Mouse (Mus musculus) midbrain, embryonic 12.5 days (tissue): ENCODE results near the gene Pnma5. TPM values are rescaled to one million over a fixed set of nuclear protein-coding genes. Genes with fewer than 3 reads are reported as not detected.

Experiments
- ATAC-seq: fragments of 200-750 bp; cut with Nextera tagmentation; 2 replicates; pipeline ENCODE4 v1.8.0; 2017; ENCODE audit warnings: low read depth, moderate TSS enrichment, moderate library complexity; ENCODE audit not compliant: low FRiP score
- H3K27ac ChIP-seq: fragments of 300-500 bp; sonication (generic); replicated peaks from 2 replicates; pipeline ENCODE4 v1.5.1; 2016; ENCODE audit warnings: mild to moderate bottlenecking
- H3K27me3 ChIP-seq: fragments of 300-500 bp; sonication (generic); 2 replicates; pipeline ENCODE4 v1.6.1; 2016; ENCODE audit warnings: mild to moderate bottlenecking
- H3K36me3 ChIP-seq: fragments of 300-500 bp; sonication (generic); 2 replicates; pipeline ENCODE4 v1.6.1; 2016
- H3K4me1 ChIP-seq: fragments of 300-500 bp; sonication (generic); 2 replicates; pipeline ENCODE4 v1.6.1; 2016
- H3K4me2 ChIP-seq: fragments of 300-500 bp; sonication (generic); replicated peaks from 2 replicates; pipeline ENCODE4 v1.6.1; 2016; ENCODE audit warnings: mild to moderate bottlenecking, moderate library complexity
- H3K4me3 ChIP-seq: fragments of 300-500 bp; sonication (generic); 2 replicates; pipeline ENCODE4 v1.5.1; 2016; ENCODE audit warnings: mild to moderate bottlenecking
- H3K9ac ChIP-seq: fragments of 300-500 bp; sonication (generic); replicated peaks from 2 replicates; pipeline ENCODE4 v1.6.1; 2016; ENCODE audit warnings: mild to moderate bottlenecking, moderate library complexity
- H3K9me3 ChIP-seq: fragments of 300-500 bp; sonication (generic); 2 replicates; pipeline ENCODE4 v1.6.1; 2016; ENCODE audit warnings: mild to moderate bottlenecking
- WGBS: fragments of 180-500 bp; shearing (Covaris S2); methylation state at CpG from one replicate; pipeline ENCODE4 v1.1.7; 2016; 5-methylcytosine and 5-hydroxymethylcytosine counted together
- polyA plus RNA-seq: library from polyadenylated mRNA; unstranded; fragments of >200 nt; fragmentation: Nextera tagmentation; extraction: Ambion mirVana; gene quantifications from 2 replicates; pipeline ENCODE4 v1.2.1, GENCODE M21; 2016

Pnma5 gene
- polyA plus RNA-seq, 1 experiment from 2014 or later, result 0.14 TPM

GRCm38 (mm10) chrX:73007597-73008479, 29.1 kb downstream of the Pnma5 start:
- Histone ChIP-seq H3K36me3 (no peaks in the 10 kb centered on the region), H3K9ac (peak overlapping the region; percentile 34; the same call in 1 of the 2 replicates), H3K4me1 (no peaks in the 10 kb centered on the region), H3K9me3 (no peaks in the 10 kb centered on the region), H3K4me3 (peak overlapping the region; percentile 35), H3K27me3 (no peaks in the 10 kb centered on the region), H3K4me2 (peak overlapping the region; percentile 48), H3K27ac (peak overlapping the region; percentile 39; the same call in 1 of the 2 replicates)
- ATAC-seq, result peak; percentile 98
- 18% methylated on average over 25 of the region's 27 CpGs for WGBS

GRCm38 (mm10) chrX:73005678-73006077, 31.2 kb downstream of the Pnma5 start:
- Histone ChIP-seq H3K9ac (no peak overlapping the region), H3K4me1 (no peaks in the 10 kb centered on the region), H3K4me2 (no peak overlapping the region), H3K36me3 (no peaks in the 10 kb centered on the region), H3K9me3 (no peaks in the 10 kb centered on the region), H3K4me3 (no peak overlapping the region), H3K27me3 (no peaks in the 10 kb centered on the region), H3K27ac (no peak overlapping the region)
- ATAC-seq, result no peak
- 65% methylated on average over 4 of the region's 4 CpGs for WGBS

GRCm38 (mm10) chrX:73003110-73003509, 33.8 kb downstream of the Pnma5 start:
- no peak for ATAC-seq
- Histone ChIP-seq H3K9me3 (no peaks in the 10 kb centered on the region), H3K27ac (no peak overlapping the region), H3K4me3 (no peak overlapping the region), H3K27me3 (no peaks in the 10 kb centered on the region), H3K4me1 (no peaks in the 10 kb centered on the region), H3K9ac (no peak overlapping the region), H3K36me3 (no peaks in the 10 kb centered on the region), H3K4me2 (no peak overlapping the region)
- WGBS, result 74% methylated on average over 5 of the region's 5 CpGs

GRCm38 (mm10) chrX:72995542-72995941, 41.4 kb downstream of the Pnma5 start:
- Histone ChIP-seq H3K9ac (no peak overlapping the region), H3K4me3 (no peak overlapping the region), H3K4me1 (no peaks in the 10 kb centered on the region), H3K9me3 (no peaks in the 10 kb centered on the region), H3K27me3 (no peaks in the 10 kb centered on the region), H3K27ac (no peak overlapping the region), H3K36me3 (no peaks in the 10 kb centered on the region), H3K4me2 (no peak overlapping the region)
- 81% methylated on average over 3 of the region's 3 CpGs for WGBS
- ATAC-seq, result no peak

- 54% methylated on average over 5 of the region's 5 CpGs for WGBS
- no peak overlapping the region for H3K27ac ChIP-seq
These were observed 44.5 kb downstream of the Pnma5 start for GRCm38 (mm10) chrX:72992291-72992919.

GRCm38 (mm10) chrX:72990581-72990980, 46.3 kb downstream of the Pnma5 start:
- no peaks in the 10 kb centered on the region for H3K4me1 ChIP-seq
- H3K4me2 ChIP-seq, result no peak overlapping the region
- ATAC-seq, result no peak
- H3K9ac ChIP-seq, result no peak overlapping the region
- no peaks in the 10 kb centered on the region for H3K36me3 ChIP-seq
- H3K27ac ChIP-seq, result no peak overlapping the region
- 71% methylated on average over 3 of the region's 3 CpGs for WGBS
- H3K27me3 ChIP-seq, result peaks cover 24% of the 10 kb centered on the region
- no peaks in the 10 kb centered on the region for H3K9me3 ChIP-seq
- H3K4me3 ChIP-seq, result no peak overlapping the region

More at GRCm38 (mm10) chrX:72992291-72992919, 44.5 kb downstream of the Pnma5 start:
- H3K36me3 ChIP-seq, result no peaks in the 10 kb centered on the region
- H3K9me3 ChIP-seq, result no peaks in the 10 kb centered on the region
- H3K4me1 ChIP-seq, result no peaks in the 10 kb centered on the region
- H3K9ac ChIP-seq, result no peak overlapping the region
- no peak for ATAC-seq
- no peak overlapping the region for H3K4me2 ChIP-seq
- H3K27me3 ChIP-seq, result peaks cover 8% of the 10 kb centered on the region; the same call in 1 of the 2 replicates
- H3K4me3 ChIP-seq, result no peak overlapping the region

- Histone ChIP-seq H3K4me3 (no peak overlapping the region), H3K4me2 (no peak overlapping the region), H3K9me3 (no peaks in the 10 kb centered on the region), H3K27me3 (peaks cover 25% of the 10 kb centered on the region), H3K4me1 (no peaks in the 10 kb centered on the region), H3K9ac (no peak overlapping the region), H3K27ac (no peak overlapping the region), H3K36me3 (no peaks in the 10 kb centered on the region)
- ATAC-seq, result no peak
- 87% methylated on average over 3 of the region's 3 CpGs for WGBS
These were observed 48.5 kb downstream of the Pnma5 start for GRCm38 (mm10) chrX:72988431-72988830.

- no peaks in the 10 kb centered on the region for H3K36me3 ChIP-seq
- H3K9me3 ChIP-seq, result no peaks in the 10 kb centered on the region
- H3K4me1 ChIP-seq, result no peaks in the 10 kb centered on the region
- no peak overlapping the region for H3K27ac ChIP-seq
- H3K9ac ChIP-seq, result no peak overlapping the region
- no peak for ATAC-seq
- peak overlapping the region; percentile 56 for H3K4me2 ChIP-seq
- peaks cover 25% of the 10 kb centered on the region for H3K27me3 ChIP-seq
- H3K4me3 ChIP-seq, result peak overlapping the region; percentile 37
- 32% methylated on average over 13 of the region's 14 CpGs for WGBS
These were observed 49.4 kb downstream of the Pnma5 start for GRCm38 (mm10) chrX:72987520-72987905.

- Histone ChIP-seq H3K4me3 (peak within 1 kb of the TSS; percentile 37), H3K27ac (no peak within 1 kb of the TSS), H3K9ac (no peak within 1 kb of the TSS), H3K4me1 (no peaks in the 10 kb centered on the region), H3K4me2 (peak within 1 kb of the TSS; percentile 56), H3K9me3 (no peaks in the 10 kb centered on the region), H3K27me3 (peaks cover 25% of the 10 kb centered on the region), H3K36me3 (no peaks in the 10 kb centered on the region)
- WGBS, result 20% methylated on average over 35 of the region's 45 CpGs
- ATAC-seq, result peak; percentile 79
These were observed 49.9 kb downstream of the Pnma5 start, which contains the start of gene Zfp185 for GRCm38 (mm10) chrX:72986841-72987519. Gene Zfp185 (plus strand): TSS chrX:72987339.

GRCm38 (mm10) chrX:72985607-72986006, 51.3 kb downstream of the Pnma5 start:
- no peak overlapping the region for H3K4me3 ChIP-seq
- no peak overlapping the region for H3K4me2 ChIP-seq
- WGBS, result 83% methylated on average over 2 of the region's 2 CpGs
- no peaks in the 10 kb centered on the region for H3K9me3 ChIP-seq
- no peak for ATAC-seq
- peaks cover 25% of the 10 kb centered on the region for H3K27me3 ChIP-seq
- no peaks in the 10 kb centered on the region for H3K4me1 ChIP-seq
- no peak overlapping the region for H3K9ac ChIP-seq
- H3K36me3 ChIP-seq, result no peaks in the 10 kb centered on the region
- no peak overlapping the region for H3K27ac ChIP-seq
